Mouse (Mus musculus) cerebellum, postnatal 10 days (tissue): Measurements from ENCODE around the gene Pih1d1.
"Not testable (repeated sequence)": the region's sequence is repeated elsewhere in the genome, so short reads cannot be mapped to it uniquely, and the experiment has no call there.

Source experiments
- DNase-seq, 2 experiments: peaks; one replicate each; pipeline ENCODE4 v3.0.0; 2021; ENCODE audit warnings: mixed read lengths in 2 of 2

Pih1d1 gene

DNA sequence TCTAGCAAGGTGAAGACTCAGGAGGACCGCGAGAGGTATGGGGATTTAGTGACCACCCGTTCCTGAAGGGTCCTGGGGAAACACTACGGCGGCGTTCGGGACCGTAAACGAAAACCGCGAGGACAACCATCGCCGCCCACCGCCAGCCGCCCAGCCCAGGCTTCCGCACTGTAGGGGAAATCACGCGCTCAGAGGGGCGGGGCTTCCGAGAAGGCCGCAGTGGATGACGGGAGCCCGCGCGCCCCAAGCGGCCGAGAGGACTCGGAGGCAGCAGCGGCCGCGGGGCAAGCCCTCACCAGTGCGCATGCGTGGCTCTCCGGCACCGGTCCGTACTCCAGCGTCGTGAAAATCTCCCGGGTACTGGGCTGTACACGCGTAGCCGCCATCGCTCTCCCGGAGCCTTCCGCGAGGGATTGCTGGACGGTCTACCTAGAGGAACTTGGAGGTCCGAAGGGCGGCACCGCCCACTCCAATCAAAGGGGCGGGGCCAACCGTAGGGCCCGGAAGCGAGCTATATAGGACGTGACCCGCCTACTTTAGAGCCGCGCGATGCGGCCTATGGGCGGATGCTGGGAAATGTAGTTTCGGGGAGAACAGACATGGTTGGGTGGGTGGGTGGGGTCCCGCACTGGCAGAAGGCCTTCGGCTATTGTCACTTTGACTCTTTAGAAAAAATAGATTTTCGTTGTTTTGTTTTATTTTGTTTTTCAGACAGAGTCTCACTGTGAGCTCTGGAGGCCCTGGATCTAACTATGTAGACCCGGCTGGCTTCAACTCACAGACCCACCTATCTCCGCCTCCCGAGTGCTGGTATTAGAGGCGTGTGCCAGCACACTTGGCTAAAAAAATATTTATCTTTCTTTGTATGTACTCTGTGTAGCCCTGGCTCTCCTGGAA, at the start of gene Pih1d1, which contains the start of gene Aldh16a1:
TSS of gene Pih1d1 (plus strand) at position 208 of the 897 bp plus-strand sequence.
TSS of gene Aldh16a1 (minus strand) at position 489 of the 897 bp plus-strand sequence.
- DNase-seq = peak; percentile 99

GRCm38 (mm10) chr7:45104941-45105340, 49.2 kb upstream of the Pih1d1 start:
- no peak for DNase-seq

GRCm38 (mm10) chr7:45105491-45105890, 48.6 kb upstream of the Pih1d1 start:
- DNase-seq = no peak

DNA sequence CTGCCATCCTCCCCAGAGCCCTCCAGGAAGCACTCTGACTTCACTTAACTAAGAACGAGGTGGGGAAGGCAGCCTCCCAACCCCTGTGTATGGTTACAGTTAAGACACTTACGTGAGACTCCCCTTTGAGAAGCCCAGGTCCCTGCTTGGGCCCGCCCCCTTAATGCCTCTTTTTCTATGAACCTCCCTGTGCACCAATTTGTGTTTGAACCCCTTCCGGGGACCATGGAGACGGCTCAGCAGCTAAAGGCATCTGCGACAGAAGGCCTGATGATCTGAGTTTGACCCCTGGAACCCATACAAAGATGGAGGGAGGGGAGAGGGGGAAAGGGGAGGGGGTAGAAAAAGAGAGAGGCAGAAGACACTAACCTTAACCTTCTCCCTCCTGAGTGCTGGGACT, 47.7 kb upstream of the Pih1d1 start:
- DNase-seq = no peak

GRCm38 (mm10) chr7:45107052-45107645, 47.0 kb upstream of the Pih1d1 start:
- no peak for DNase-seq

DNA sequence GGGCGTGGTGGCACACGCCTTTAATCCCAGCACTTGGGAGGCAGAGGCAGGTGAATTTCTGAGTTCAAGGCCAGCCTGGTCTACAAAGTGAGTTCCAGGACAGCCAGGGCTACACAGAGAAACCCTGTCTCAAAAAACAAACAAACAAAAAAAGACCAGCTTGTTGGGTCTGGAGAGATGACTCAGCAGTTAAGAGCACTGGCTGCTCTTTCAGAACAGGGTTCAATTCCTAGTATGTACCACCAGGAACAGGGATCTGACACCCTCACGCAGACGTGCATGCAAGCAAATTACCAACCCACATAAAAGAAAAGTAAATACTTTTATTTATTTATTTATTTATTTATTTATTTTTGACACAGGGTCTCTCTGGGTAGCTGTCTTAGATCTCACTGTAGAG, 44.0 kb upstream of the Pih1d1 start:
- DNase-seq = not testable (repeated sequence)

DNA sequence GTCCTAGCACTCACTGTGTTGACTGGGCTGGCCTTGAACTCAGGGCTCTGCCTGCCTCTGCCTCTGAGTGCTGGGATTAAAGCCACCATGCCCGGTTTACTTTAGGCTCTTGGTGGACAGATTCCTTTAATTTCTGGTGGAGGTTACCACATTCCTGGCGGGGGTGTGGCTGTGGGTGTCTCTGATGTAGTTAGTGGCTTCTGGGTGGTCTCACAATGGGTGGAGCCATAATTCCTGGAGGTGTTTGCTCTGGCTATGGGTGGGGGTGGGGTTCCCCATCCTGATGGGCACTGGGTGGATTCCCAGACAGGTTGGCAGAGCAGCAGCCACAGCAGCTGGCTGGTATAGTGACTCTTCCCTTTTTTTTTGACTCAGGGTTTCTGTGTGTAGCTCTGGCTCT, 42.2 kb upstream of the Pih1d1 start:
- no peak for DNase-seq

GRCm38 (mm10) chr7:45112529-45112928, 41.6 kb upstream of the Pih1d1 start:
- no peak for DNase-seq

GRCm38 (mm10) chr7:45113476-45113875, 40.6 kb upstream of the Pih1d1 start:
- DNase-seq = no peak

DNA sequence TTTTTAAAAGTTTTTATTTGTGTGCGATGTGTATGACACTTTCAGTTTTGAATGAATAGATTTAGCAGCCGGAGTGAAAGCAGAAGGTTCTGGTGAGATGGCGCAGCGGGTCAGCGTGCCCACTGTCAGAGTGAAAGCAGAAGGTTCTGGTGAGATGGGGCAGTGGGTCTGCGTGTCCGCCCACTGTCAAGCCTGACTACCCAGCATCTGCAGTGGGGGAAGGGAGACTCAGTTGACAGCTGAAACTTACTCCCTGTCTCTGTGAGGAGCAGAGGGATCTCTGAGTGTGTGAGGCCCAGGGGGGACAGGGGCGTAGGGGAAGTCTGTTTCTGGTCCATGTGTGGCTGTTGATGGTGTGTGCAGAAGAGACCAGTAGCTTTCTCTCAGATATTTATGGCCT, 36.5 kb upstream of the Pih1d1 start:
- peak in 1 of 2 experiments; percentile 7 for DNase-seq

GRCm38 (mm10) chr7:45118336-45118735, 35.8 kb upstream of the Pih1d1 start:
- DNase-seq = no peak

DNA sequence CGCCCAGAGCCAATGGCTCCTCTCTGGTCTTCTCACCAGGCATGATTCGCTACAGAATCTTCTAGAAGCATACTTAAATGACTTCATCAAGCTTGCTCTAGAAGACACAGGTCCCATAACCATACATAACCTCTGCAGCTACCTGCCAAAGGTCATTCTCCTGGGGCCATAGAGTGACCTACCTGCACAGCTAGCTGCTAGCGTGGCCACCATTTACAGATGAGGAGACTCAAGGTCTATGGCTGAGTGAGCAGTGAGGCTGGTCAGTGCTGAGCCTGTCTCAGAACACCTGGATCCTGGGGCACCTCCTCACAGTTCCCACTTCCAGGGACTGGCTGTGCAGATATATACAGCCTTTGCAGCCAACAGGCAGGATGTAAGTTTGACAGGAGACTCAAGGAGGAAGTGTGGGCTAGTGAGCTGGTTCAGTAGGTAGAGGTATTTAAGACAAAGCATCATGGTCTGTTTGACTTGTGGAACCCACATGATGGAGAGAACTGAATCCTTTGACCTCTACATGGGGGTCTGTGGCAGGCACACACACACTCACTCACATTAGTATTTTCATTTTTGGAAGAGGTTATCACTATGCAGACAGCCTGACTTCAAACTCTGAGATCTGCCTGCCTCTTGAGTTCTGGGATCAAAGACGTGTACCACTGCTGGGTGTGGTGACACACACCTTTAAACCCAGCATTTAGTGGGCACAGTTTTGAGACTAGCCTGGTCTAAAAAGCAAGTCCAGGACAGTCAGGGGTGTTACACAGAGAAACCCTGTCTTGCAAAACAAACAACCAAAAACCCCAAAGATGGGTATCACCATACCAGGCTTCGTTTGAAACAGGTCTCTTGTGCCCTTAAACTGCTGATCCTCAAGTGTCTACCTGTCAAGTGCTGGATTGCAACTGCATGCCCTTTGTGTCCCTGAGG, 34.1 kb upstream of the Pih1d1 start:
- DNase-seq = no peak

DNA sequence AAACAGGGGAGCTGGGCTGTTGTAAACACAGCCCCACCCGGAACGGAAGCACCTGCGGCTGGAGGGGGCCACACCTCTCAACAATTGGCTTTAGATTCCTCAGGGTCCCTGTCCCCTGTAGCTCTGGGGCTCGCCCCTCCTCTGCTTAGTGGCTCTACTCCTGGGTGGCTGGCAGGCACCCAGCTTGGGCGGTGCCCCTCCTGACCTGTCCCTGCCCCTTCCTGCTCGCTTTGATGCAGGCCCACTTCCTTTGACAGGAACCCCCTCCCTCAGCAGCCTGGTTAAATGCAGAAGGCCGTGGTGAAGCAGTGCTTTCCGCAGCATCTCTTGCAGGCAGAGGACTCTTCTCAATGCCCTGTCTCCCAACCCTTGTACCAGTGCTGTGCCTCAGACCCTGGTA, 32.7 kb upstream of the Pih1d1 start:
- DNase-seq = peak; percentile 23 to 29

DNA sequence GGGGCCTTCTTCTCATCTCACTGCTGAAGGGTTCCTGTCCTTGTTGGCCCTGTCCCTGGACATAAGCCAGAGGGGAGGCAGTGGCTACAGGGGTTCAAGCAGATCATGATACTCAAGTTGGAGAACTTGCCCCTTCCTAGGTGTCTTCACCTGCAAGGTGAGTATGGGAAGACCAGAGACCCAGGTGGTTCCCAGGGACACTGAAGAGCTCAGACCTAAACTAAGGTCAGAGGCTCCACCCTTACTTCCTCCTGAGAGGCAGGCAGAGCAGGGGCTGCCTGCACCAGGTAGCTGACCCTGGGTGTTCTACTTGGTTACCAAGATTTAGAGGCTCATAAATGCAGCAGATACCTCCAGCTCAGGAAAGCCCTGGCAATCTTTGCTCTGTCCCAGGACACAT, 32.1 kb upstream of the Pih1d1 start:
- DNase-seq = peak; percentile 7 to 10

- DNase-seq = peak in 1 of 2 experiments; percentile 5
Observed at GRCm38 (mm10) chr7:45122561-45123185, 31.4 kb upstream of the Pih1d1 start.

- DNase-seq = peak; percentile 50 to 56
Observed at GRCm38 (mm10) chr7:45123186-45123570, 30.9 kb upstream of the Pih1d1 start.

GRCm38 (mm10) chr7:45124224-45125143, 29.6 kb upstream of the Pih1d1 start, which contains the start of gene Rps11:
TSS of gene Rps11 (minus strand) at chr7:45124439.
- DNase-seq = peak; percentile 99

GRCm38 (mm10) chr7:45125144-45125600, 28.9 kb upstream of the Pih1d1 start:
- peak in 1 of 2 experiments; percentile 38 for DNase-seq

- DNase-seq = peak in 1 of 2 experiments; percentile 11
Observed at GRCm38 (mm10) chr7:45125649-45126048, 28.5 kb upstream of the Pih1d1 start.

DNA sequence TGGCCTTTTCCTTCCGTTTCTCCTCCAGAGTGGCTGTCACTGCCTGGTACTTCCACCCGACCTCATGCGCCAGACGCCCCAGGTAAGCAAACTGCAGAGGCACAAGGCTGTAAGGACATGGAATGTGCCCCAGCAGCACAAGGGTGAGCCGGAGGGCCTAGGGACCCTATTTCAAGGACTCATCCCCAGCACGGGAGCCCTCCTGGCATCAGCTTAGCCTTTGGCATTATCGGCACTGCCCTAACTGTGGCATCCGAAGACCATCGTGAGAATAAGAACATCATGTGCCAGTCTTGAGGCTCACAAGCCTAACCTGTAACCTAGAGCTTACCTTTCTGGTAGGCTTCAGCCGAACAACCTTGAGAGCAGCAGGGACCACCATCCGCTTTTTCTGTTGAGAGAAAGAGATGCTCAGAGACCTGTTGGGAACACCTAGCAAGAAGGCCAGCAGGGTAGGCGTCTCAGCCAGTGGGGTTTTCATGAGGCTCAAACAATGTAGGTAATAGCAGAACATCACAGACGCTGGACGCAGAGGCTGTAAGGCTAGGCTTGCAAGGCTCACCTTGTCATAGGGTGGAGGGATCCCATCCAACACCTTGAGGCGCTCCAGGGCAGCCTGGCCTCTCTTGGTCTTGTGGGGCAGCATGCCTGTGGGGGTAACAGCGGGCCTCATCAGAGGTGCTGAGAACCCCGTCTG, 27.8 kb upstream of the Pih1d1 start:
- peak in 1 of 2 experiments; percentile 13 for DNase-seq
